Mouse (Mus musculus) cortical plate, adult 2 months (tissue): Measurements from ENCODE around the gene Kbtbd7.

Experiments used
- CTCF ChIP-seq: fragments of 200-500 bp; IDR thresholded peaks from 2 replicates; pipeline ENCODE4 v1.5.1; 2011; ENCODE audit warnings: mild to moderate bottlenecking, control low read depth, low read length; ENCODE audit not compliant: insufficient read depth; ENCODE audit errors: extremely low read depth
- POLR2A ChIP-seq: fragments of 200-500 bp; IDR thresholded peaks from 2 replicates; pipeline ENCODE4 v1.6.1; 2011; ENCODE audit warnings: mild to moderate bottlenecking, low read length, control low read depth; ENCODE audit not compliant: insufficient read depth; ENCODE audit errors: extremely low read depth

DNA sequence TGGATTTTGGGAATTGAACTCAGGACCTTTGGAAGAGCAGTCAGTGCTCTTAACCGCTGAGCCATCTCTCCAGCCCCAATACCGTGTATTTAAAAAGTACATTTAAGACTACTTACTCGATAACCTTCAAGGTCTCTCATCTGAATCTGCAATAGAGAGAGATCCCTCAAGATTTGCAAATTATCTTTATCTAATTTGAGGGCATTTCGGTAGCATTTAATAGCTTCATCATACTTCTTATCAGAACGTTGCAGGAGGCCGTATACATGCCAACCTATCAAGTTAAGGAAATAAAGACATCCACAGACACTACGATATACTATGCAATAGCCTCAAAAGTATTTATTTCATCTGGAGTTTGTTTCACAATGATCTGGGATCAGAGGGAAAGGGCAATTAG is 43.2 kb upstream of the Kbtbd7 start:
- TF ChIP-seq POLR2A (no peak), CTCF (no peak)
